Mouse (Mus musculus) limb, embryonic 13.5 days (tissue): ENCODE results near the gene Elf2. TPM values are rescaled to one million over a fixed set of nuclear protein-coding genes. Genes with fewer than 3 reads are reported as not detected.
A peak's percentile ranks its signal among the peaks of the same experiment; 100 is the strongest.
"Not testable (repeated sequence)": the region's sequence is repeated elsewhere in the genome, so short reads cannot be mapped to it uniquely, and the experiment has no call there.

Source experiments
- ATAC-seq: fragments of 200-750 bp; cut with Nextera tagmentation; 2 replicates; pipeline ENCODE4 v1.8.0; 2017; ENCODE audit warnings: low read depth, moderate number of reproducible peaks, moderate TSS enrichment; ENCODE audit not compliant: low FRiP score
- H3K27ac ChIP-seq: fragments of 300-500 bp; sonication (generic); 2 replicates; pipeline ENCODE4 v1.5.1; 2015; ENCODE audit warnings: inconsistent platforms, mild to moderate bottlenecking, moderate library complexity
- H3K27me3 ChIP-seq: fragments of 300-500 bp; sonication (generic); 2 replicates; pipeline ENCODE4 v1.6.1; 2015; ENCODE audit warnings: mild to moderate bottlenecking, inconsistent platforms
- H3K36me3 ChIP-seq: fragments of 300-500 bp; sonication (generic); 2 replicates; pipeline ENCODE4 v1.6.1; 2015; ENCODE audit warnings: inconsistent platforms, mild to moderate bottlenecking, moderate library complexity
- H3K4me1 ChIP-seq: fragments of 300-500 bp; sonication (generic); 2 replicates; pipeline ENCODE4 v1.6.1; 2015; ENCODE audit warnings: inconsistent platforms
- H3K4me2 ChIP-seq: fragments of 300-500 bp; sonication (generic); replicated peaks from 2 replicates; pipeline ENCODE4 v1.6.1; 2015; ENCODE audit warnings: inconsistent platforms, mild to moderate bottlenecking, moderate library complexity
- H3K4me3 ChIP-seq: fragments of 300-500 bp; sonication (generic); 2 replicates; pipeline ENCODE4 v1.5.1; 2015; ENCODE audit warnings: moderate library complexity, mild to moderate bottlenecking, inconsistent platforms
- H3K9ac ChIP-seq: fragments of 300-500 bp; sonication (generic); 2 replicates; pipeline ENCODE4 v1.6.1; 2015; ENCODE audit warnings: mild to moderate bottlenecking, inconsistent platforms
- H3K9me3 ChIP-seq: fragments of 300-500 bp; sonication (generic); 2 replicates; pipeline ENCODE4 v1.6.1; 2016; ENCODE audit warnings: inconsistent platforms
- WGBS: fragments of 180-500 bp; shearing (Covaris S2); methylation state at CpG from one replicate; pipeline ENCODE4 v1.1.7; 2015; 5-methylcytosine and 5-hydroxymethylcytosine counted together
- polyA plus RNA-seq: library from polyadenylated mRNA; unstranded; fragments of >200 nt; fragmentation: Nextera tagmentation; extraction: Ambion mirVana; gene quantifications from 2 replicates; pipeline ENCODE4 v1.2.1, GENCODE M21; 2015

Elf2 gene
- polyA plus RNA-seq, 1 experiment from 2014 or later = 65.0 TPM

GRCm38 (mm10) chr3:51218385-51218784 lies 122.1 kb downstream of the Elf2 start:
- H3K4me3 ChIP-seq, H3K36me3 ChIP-seq, H3K27me3 ChIP-seq, H3K9ac ChIP-seq, H3K27ac ChIP-seq, H3K4me1 ChIP-seq, H3K9me3 ChIP-seq, ATAC-seq, H3K4me2 ChIP-seq: not testable (repeated sequence)
- 91% methylated on average over 6 of the region's 6 CpGs for WGBS

GRCm38 (mm10) chr3:51216351-51216750 lies 124.1 kb downstream of the Elf2 start:
- WGBS = 79% methylated on average over 6 of the region's 10 CpGs
- not testable (repeated sequence) for H3K27ac ChIP-seq, ATAC-seq, H3K36me3 ChIP-seq, H3K4me1 ChIP-seq, H3K9me3 ChIP-seq, H3K9ac ChIP-seq, H3K4me3 ChIP-seq, H3K27me3 ChIP-seq, H3K4me2 ChIP-seq

GRCm38 (mm10) chr3:51215681-51216080 lies 124.8 kb downstream of the Elf2 start:
- H3K9ac ChIP-seq = no peak overlapping the region
- WGBS = 93% methylated on average over 6 of the region's 6 CpGs
- no peak for ATAC-seq
- H3K4me2 ChIP-seq = no peak overlapping the region
- no peak overlapping the region for H3K27ac ChIP-seq
- H3K9me3 ChIP-seq = no peaks in the 10 kb centered on the region
- no peaks in the 10 kb centered on the region for H3K36me3 ChIP-seq
- no peaks in the 10 kb centered on the region for H3K27me3 ChIP-seq
- H3K4me3 ChIP-seq = no peak overlapping the region
- no peaks in the 10 kb centered on the region for H3K4me1 ChIP-seq

GRCm38 (mm10) chr3:51213111-51213510 lies 127.4 kb downstream of the Elf2 start:
- no peak overlapping the region for H3K4me2 ChIP-seq
- no peaks in the 10 kb centered on the region for H3K27me3 ChIP-seq
- 96% methylated on average over 3 of the region's 3 CpGs for WGBS
- H3K36me3 ChIP-seq = no peaks in the 10 kb centered on the region
- H3K9me3 ChIP-seq = no peaks in the 10 kb centered on the region
- H3K27ac ChIP-seq = no peak overlapping the region
- no peaks in the 10 kb centered on the region for H3K4me1 ChIP-seq
- H3K9ac ChIP-seq = no peak overlapping the region
- H3K4me3 ChIP-seq = no peak overlapping the region
- ATAC-seq = no peak

GRCm38 (mm10) chr3:51210485-51210884 lies 130.0 kb downstream of the Elf2 start:
- H3K9ac ChIP-seq = no peak overlapping the region
- H3K27me3 ChIP-seq = no peaks in the 10 kb centered on the region
- ATAC-seq = no peak
- WGBS = 85% methylated on average over 3 of the region's 3 CpGs
- no peaks in the 10 kb centered on the region for H3K36me3 ChIP-seq
- no peak overlapping the region for H3K4me2 ChIP-seq
- peaks cover 19% of the 10 kb centered on the region for H3K4me1 ChIP-seq
- no peaks in the 10 kb centered on the region for H3K9me3 ChIP-seq
- H3K27ac ChIP-seq = no peak overlapping the region
- no peak overlapping the region for H3K4me3 ChIP-seq

- H3K9me3 ChIP-seq = no peaks in the 10 kb centered on the region
- 90% methylated on average over 7 of the region's 7 CpGs for WGBS
- ATAC-seq = no peak
Measured at GRCm38 (mm10) chr3:51209503-51210314, 130.8 kb downstream of the Elf2 start.

GRCm38 (mm10) chr3:51208633-51209032 lies 131.8 kb downstream of the Elf2 start:
- Histone ChIP-seq H3K9ac (no peak overlapping the region), H3K9me3 (no peaks in the 10 kb centered on the region), H3K36me3 (no peaks in the 10 kb centered on the region), H3K4me3 (no peak overlapping the region), H3K27me3 (no peaks in the 10 kb centered on the region), H3K27ac (no peak overlapping the region), H3K4me2 (no peak overlapping the region), H3K4me1 (peaks cover 19% of the 10 kb centered on the region)
- WGBS = 55% methylated on average over 5 of the region's 5 CpGs
- ATAC-seq = no peak

More at GRCm38 (mm10) chr3:51209503-51210314, 130.8 kb downstream of the Elf2 start:
- H3K36me3 ChIP-seq = no peaks in the 10 kb centered on the region
- no peak overlapping the region for H3K27ac ChIP-seq
- H3K4me2 ChIP-seq = no peak overlapping the region
- H3K9ac ChIP-seq = no peak overlapping the region
- H3K4me1 ChIP-seq = peaks cover 19% of the 10 kb centered on the region
- no peaks in the 10 kb centered on the region for H3K27me3 ChIP-seq
- H3K4me3 ChIP-seq = no peak overlapping the region

- Histone ChIP-seq H3K9ac (no peak overlapping the region), H3K9me3 (no peaks in the 10 kb centered on the region), H3K4me3 (no peak overlapping the region), H3K36me3 (no peaks in the 10 kb centered on the region), H3K27ac (no peak overlapping the region), H3K4me2 (no peak overlapping the region), H3K4me1 (peaks cover 28% of the 10 kb centered on the region), H3K27me3 (no peaks in the 10 kb centered on the region)
- whole genome bisulfite sequencing = 20% methylated on average over 7 of the region's 7 CpGs
- ATAC-seq = peak; percentile 72
Measured at GRCm38 (mm10) chr3:51206521-51206920, 133.9 kb downstream of the Elf2 start.

- no peak for ATAC-seq
- peaks cover 30% of the 10 kb centered on the region for H3K4me1 ChIP-seq
- H3K27ac ChIP-seq = no peak overlapping the region
- no peaks in the 10 kb centered on the region for H3K36me3 ChIP-seq
- no peak overlapping the region for H3K4me2 ChIP-seq
- 85% methylated on average over 14 of the region's 14 CpGs for WGBS
- H3K9ac ChIP-seq = no peak overlapping the region
- no peak overlapping the region for H3K4me3 ChIP-seq
- H3K9me3 ChIP-seq = no peaks in the 10 kb centered on the region
- no peaks in the 10 kb centered on the region for H3K27me3 ChIP-seq
Measured at GRCm38 (mm10) chr3:51204897-51205296, 135.6 kb downstream of the Elf2 start.

GRCm38 (mm10) chr3:51204441-51204840 lies 136.0 kb downstream of the Elf2 start:
- H3K27ac ChIP-seq = no peak overlapping the region
- H3K4me3 ChIP-seq = no peak overlapping the region
- H3K9ac ChIP-seq = no peak overlapping the region
- H3K4me1 ChIP-seq = peaks cover 30% of the 10 kb centered on the region
- H3K4me2 ChIP-seq = no peak overlapping the region
- H3K27me3 ChIP-seq = no peaks in the 10 kb centered on the region
- ATAC-seq = no peak
- H3K36me3 ChIP-seq = no peaks in the 10 kb centered on the region
- no peaks in the 10 kb centered on the region for H3K9me3 ChIP-seq
- 84% methylated on average over 5 of the region's 5 CpGs for WGBS

GRCm38 (mm10) chr3:51203906-51204305 lies 136.6 kb downstream of the Elf2 start:
- Histone ChIP-seq H3K36me3 (no peaks in the 10 kb centered on the region), H3K4me1 (peaks cover 30% of the 10 kb centered on the region), H3K27me3 (no peaks in the 10 kb centered on the region), H3K9me3 (no peaks in the 10 kb centered on the region), H3K4me2 (no peak overlapping the region), H3K27ac (no peak overlapping the region), H3K9ac (no peak overlapping the region), H3K4me3 (no peak overlapping the region)
- 82% methylated on average over 6 of the region's 6 CpGs for WGBS
- ATAC-seq = no peak
